Mouse (Mus musculus): ENCODE results near the gene Neurl4.

- TF ChIP-seq CTCF (IDR thresholded peaks at IDR 0.05; ENCODE audit: low read depth, low read length): peak; percentile 22; the same call in 1 of the 2 replicates
- TF ChIP-seq POLR2A (IDR thresholded peaks at IDR 0.05; ENCODE audit: extremely low read depth, insufficient read depth, low read length): peak; percentile 61; the same call in 1 of the 2 replicates
These were observed 19.8 kb upstream of the Neurl4 start, which contains the start of gene Kctd11 for GRCm38 (mm10) chr11:69880853-69881603.

Data from liver, adult 2 months (tissue).